Mouse (Mus musculus) CD8-positive naive resting alpha-beta T cell, adult 2 months (primary cell): ENCODE data around the gene Amotl1.
"Not testable (repeated sequence)": the region's sequence is repeated elsewhere in the genome, so short reads cannot be mapped to it uniquely, and the experiment has no call there.

Experiments used
- DNase-seq, 2 experiments: peaks; one replicate each; pipeline ENCODE4 v3.0.0; 2022; ENCODE audit warnings: low read depth in 2 of 2, low spot score in 2 of 2

The Amotl1 gene

DNA sequence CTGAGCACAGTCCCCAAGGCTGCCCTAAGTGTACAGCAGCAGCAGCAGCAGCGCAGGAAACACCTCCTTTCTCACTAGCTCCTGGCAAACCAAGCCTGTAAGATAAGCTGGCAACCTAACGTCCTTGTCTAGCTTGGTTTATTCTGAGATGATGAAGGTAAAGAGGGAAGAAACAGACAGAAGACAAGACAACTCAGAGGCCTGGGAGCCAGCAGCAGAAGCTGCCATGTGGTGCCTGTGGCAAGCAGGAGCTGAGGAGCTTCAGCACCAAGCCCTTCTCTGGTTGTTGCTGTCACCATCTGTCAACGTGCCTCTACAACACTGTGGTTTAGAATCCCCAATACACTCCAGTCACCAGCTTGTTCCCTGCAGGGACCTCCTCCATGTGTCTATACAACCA is 37.4 kb downstream of the Amotl1 start:
- no peak for DNase-seq

DNA sequence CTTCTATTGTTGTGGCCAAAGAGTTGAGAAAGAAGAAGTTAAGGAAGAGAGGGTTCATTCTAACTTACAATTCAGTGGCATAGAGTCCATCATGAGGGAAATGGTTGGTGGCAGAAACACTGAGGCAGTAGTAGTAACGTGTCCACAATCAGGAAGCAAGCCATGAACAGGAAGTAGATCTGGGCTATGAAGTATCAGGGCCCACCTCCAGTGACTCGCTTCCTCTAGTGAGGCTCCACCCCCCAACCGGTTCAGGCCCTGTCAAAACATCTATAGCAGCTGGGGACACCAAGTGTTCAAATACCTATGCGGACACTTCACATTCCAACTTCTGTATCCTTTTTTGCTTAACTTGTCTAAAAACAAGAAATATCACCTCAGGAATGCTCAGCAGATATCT is 38.9 kb downstream of the Amotl1 start:
- DNase-seq, result no peak

DNA sequence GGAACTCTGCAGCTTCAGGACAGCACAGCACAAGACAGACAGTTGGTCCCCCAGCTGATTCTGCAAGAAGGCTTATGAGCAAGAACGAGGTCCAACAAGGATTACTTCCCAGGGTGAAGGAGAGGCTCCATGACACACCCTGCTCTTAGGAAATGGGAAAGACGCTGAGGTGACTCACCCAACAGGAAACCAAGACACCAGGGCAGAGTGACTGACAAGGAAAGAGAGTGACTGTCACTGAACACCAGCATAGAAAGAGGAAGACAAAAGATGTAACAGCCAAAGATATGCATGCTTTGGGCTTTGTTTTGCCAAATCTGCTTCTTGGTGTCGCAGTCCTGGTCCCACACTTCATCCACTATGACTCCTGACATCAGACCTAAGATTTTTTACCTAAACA is 40.5 kb downstream of the Amotl1 start:
- no peak for DNase-seq

DNA sequence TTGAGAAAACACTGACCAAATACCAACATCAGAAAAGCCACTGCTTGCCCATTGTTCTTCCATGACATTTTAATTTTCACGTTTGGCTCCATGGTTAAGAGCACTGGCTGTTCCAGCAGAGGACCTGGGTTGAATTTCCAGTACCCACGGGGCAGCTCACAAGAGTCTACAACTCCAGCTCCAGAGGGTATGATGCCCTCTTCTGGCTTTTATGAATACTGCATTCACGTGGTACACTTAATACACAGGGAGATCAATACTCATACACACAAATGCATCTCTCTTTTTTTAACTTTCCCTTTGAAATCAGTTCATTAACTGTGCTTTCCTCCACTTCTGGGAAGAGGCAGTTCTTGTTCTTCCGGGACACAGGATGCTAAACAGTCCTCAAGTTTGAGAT is 41.4 kb downstream of the Amotl1 start:
- no peak for DNase-seq

DNA sequence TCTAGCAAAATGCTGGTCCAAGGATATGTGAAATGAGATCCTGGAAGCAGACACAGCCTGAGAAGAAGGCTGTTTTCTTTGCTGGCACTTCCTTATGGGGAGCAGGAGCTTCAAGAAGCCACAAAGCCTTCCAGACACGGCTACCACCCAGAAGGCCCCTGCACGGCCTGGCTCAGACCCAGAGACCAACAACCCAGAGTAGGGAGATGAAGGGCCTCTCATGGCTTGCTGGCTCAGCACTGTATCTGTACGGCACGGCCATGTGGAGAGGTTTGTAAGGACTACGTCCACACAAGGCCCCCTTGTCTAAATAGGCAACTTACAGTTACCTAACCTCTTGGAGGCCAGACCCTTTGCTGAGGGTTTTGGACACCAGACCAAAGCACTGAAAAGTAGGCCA is 45.1 kb downstream of the Amotl1 start:
- DNase-seq, result no peak

DNA sequence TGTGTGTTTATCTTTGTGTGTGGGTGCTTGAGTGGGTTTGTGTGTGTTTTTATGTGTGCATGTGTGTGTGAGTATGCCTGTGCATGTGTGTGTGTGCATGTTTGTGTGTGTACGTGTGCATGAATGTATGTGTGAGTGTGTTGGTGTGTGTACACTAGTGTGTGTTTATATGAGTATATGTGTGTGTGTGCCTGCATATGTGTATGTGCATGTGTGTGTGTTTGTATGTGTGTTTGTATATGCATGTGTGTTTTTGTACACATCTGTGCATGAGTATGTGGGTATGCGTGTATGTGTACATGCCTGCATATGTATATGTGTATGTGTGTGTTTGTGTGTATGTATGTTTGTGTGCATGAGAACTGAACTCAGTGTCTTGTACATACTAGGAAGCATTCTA is 46.7 kb downstream of the Amotl1 start:
- no peak for DNase-seq

DNA sequence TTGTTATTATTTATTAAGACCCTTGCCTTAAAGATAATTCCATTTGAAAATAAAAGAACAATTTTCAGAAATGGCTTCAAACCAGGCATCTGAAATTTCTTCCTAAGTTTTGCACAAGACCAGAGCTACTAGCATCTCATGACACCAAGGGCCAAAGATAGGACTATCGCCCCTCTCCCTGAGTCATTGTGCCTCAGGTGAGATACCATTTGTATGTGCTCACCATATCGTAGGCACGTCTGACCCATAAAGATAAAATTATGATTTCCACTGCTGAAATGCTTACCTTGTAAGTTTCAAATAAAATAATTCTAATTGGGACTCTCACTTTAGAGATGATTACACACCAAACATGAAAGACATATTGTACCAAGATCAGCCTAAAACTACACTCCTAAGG is 47.4 kb downstream of the Amotl1 start:
- no peak for DNase-seq

DNA sequence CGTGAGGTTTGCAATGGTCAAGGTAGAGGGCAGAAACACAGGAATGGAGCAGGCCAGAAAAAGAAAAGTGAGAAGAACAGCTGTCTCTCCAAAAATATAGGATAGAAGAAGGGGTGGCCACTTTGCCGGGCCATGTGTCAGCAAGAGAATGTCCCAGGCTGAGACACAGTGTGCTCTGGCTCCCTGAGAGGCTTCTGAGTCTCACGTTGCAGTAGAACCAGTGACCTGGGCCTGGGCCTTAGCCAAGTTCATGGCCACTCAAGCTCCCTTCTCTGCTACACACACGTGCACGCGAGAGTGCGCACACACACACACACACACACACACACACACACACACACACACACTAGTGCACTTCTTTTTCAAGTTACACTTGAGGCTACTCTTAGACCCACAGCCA is 48.0 kb downstream of the Amotl1 start:
- no peak for DNase-seq

DNA sequence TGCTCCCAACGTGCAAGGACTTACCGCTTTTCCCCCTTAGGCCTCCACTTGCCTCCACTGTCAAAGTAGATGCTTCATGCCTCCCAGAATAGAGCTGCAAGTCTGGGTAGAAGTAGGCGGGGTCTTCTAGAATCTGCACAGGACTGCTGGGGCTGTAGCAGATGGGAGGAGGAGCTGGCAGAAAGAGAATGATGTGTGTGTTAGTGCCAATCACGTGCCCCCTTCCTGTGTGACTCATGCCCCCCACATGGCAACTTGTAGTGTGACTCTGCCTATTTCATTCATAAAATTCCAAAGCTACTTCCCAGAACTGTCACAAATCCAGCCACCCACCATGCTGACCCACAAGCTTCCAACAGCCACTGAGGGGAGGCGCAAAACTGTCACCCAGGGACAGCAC is 48.4 kb downstream of the Amotl1 start:
- DNase-seq, result no peak

DNA sequence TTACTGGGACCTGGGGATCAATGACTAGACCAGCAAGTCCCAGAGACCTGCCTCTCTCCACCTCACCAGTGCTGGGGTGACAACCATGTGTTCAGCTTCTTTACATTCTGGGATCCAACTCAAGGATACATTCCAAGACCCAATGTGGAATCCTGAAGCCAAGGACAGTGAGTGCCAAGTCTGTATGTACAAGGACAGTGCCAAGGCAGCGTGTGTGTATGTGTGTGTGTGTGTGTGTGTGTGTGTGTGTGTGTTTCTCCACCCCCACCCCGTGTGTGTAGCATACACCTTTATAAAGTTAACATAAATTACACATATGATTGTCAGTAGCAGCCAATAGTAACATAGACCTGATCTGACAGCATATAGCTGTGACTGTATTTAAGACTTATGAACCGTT is 49.0 kb downstream of the Amotl1 start:
- no peak for DNase-seq

DNA sequence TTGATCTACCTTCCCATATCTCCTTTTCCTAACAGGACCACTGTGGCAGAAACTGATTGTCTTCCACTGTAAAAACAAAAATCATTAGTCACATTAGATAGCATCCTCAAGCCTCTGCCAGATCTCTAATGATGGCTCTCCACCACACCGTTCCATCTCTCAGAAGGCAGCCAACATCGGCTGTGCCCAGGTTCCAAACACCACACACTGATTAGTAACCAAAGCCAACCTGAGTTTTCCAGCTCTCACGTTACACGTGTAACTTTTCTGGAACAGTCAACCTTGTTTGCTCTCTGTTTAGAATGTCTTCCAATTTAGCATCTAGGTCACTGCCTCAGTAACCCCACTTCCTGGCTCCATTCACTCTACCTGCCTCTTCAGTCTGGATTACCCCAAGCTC is 51.0 kb downstream of the Amotl1 start:
- DNase-seq, result no peak

DNA sequence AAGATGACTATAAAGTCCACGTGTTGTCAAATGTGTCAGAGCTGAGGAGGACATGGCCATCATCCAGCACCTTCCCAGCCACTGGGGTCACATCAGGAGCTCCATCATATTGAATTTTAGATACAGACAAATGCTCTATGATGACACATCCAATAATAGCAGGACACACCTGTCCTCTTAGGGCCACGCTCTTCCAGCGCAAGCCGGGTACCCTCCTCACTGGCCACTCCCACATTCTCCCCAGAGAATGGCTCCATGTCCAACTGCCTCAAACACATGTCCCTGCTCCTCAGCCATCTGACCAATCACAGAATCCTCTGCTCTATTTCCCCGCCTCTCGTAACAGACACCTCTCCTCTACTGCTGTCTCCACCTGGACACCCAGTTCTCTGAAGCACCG is 54.2 kb downstream of the Amotl1 start:
- DNase-seq, result no peak

DNA sequence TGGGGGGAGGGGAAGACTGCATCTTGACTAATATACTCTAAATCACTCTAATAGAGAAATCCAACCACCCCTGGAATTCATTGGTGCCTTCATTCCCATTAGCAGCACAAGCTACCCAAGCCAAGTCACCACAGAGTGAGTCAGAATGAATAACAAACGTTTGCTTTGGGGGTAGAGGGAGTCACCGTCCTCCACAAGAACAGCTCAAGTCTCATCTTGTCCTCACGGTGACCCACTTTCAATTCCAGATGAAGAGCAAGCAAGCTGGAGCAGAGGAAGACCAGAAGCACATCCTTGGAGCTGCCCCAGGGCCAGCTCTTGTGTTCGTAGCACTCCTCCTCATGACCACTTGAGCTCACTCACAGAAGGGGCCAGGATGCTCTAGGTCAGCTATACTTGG is 56.2 kb downstream of the Amotl1 start:
- DNase-seq, result no peak

DNA sequence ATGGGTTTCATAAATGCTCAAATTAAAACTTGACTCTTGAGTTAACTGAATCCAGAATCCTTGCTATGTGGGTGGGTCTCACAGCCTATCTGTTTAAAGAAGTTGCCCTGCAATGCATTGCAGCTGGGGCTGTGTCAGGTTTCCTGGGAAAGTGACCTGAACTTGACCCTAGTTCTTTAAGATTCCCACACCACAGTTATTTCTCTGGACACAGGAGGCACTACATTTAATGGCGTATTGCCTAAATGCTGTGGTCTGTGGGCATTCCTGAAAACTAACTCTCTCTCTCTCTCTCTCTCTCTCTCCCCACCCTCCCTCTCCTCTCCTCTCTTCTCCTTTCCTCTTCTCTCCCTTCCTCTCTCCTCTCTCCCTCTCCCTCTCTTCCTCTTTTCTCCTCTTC is 59.2 kb downstream of the Amotl1 start:
- DNase-seq, result no peak

DNA sequence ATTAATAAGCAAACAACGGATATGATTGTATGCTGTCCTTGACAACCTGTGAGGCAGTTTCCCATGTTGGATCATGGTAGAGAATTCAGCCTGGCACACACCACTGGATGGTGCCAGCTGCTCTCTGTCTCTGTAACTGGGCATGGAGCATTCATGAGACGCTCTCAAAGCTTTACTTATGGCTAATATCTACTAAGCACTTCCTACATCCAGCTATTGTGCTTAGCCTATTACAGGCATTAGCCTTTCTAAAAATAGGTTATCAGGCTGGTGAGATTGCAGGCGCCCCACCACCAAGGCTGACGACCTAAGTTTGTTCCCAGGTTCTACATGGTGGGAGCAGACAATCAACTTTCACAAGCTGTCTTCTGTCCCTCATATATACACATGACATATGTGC is 65.9 kb downstream of the Amotl1 start:
- DNase-seq, result no peak

DNA sequence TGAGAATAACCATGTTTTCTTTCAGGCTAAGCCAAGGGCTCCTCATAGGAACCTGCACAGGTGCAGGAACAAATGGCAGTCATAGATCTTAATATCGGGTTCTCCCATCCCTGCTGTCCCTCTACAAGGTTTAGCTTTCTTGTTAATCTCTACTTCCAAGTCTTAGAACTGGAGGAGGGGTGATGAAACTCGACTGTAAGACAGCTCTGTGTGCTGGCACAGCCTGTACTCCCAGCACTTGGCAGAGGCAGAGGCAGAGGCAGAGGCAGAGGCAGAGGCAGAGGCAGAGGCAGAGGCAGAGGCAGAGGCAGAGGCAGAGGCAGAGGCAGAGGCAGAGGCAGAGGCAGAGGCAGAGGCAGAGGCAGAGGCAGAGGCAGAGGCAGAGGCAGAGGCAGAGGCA is 68.5 kb downstream of the Amotl1 start:
- not testable (repeated sequence) for DNase-seq

DNA sequence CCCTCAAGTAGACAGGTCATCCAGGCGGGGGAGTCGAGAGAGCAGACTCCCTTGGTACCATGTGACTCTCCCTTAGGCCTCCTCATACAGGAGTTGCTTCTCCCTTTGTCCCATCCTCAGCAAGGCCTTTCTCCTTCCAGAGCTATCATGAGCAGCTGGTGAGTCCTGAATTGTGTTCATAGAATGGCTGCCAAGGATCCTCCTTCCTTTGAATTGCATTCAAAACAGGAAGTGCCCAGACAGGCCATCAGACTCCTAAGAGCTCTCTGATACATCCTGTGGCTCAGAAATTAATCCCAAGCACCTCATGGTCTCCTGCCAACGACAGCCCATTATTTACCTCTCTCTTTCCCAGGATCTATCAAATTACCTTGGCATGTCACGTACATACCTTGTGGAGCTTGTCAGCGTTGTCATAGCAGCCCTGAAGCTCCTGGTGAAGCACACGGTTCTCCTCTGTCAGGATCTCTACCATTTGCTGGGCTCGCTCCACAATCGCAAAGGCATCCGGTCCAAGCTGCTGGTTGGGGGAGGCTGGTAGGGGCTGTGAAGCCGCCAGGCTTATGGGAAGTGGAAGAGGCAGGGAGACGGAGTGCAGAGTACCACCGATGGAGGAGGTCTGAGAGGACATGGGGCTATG is 70.0 kb downstream of the Amotl1 start:
- no peak for DNase-seq

DNA sequence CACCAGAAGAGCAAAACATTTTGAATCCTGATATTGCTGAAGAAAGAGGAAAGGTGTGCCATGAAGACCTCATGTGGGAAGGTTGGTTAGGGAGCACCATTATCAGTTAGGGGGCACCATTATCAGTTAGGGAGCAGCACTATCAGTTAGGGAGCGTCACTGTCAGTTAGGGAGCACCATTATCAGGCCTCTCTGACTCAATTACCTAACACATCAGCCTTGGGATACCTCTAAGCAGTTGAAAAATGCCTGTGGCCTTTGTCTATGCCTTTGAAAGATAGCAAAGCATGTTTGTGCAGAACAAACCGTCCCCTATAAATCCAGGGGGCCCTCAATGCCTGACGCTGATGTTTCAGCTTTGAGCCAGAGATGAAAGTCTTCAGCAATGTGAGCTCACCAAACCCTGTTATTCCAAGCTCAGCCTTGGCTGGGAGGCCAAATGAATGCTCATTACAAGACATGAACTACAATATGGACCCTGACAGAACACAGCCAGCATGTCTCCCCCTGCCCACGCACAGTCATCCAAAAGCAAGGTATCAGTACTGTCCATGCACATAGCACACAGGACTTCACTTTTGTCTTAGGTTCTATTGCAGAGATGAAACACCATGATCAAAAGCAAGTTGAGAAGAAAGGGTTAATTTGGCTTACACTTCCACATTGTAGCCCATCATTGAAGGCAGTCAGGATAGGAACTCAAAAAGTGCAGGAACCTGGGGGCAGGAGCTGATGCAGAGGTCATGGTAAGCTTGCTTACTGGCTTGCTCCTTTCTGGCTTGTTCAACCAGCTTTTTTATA is 75.5 kb downstream of the Amotl1 start:
- DNase-seq, result no peak

DNA sequence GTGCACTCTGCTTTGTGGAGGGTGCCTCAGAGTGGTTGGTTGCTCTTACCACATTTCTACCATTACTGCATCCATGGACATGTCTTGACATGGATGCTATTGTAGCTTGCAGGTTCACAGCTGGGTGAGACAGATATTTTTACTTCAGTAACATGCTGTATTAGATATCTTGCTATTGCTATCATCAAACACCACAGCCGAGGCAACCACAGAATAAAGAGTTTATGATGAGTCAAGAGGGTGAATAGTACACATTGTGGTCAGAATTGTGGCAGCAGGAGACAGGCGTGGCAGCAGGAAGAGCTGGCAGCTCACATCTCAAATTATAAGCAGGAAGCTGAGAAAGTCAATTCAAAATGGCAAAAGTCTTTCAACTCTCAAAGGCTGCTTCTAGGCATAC is 76.4 kb downstream of the Amotl1 start:
- no peak for DNase-seq

DNA sequence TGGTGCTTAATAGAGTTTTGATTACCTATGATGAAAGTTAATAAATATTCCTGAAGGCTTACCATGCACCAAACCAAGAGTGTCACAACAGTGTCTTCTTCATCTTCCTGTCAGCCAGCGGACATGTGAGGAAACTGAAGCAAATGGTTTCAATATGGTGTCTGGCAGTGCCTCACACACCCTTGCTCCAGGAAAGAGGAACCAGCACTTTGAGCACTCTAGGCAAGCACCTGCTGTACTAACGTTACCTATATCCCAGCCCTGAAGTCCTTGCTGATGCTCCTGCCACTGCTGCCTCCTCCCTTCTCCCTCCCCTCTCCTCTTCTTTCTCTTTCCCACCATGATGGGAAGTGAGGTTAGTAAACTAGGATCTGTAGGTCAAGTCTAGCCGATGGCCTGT is 80.4 kb downstream of the Amotl1 start:
- no peak for DNase-seq

DNA sequence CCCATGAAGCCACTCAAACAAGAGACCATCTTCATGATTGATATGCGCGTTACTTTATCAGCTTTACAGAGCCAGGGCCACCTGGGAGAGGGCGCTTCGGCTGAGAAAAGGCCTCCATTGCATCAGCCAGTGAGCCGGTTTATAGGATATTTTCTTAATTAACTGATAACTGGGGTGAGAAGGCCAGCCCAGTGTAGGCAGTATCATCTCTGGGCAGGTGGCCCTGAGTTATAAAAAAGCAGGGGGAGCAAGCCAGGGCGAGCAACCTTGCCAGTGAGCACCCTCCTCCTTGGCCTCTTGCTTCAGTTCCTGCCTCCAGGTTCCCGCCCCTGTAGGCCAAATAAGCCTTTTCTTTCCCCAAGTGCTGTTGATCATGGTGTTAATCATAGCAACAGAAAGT is 81.5 kb downstream of the Amotl1 start:
- no peak for DNase-seq

DNA sequence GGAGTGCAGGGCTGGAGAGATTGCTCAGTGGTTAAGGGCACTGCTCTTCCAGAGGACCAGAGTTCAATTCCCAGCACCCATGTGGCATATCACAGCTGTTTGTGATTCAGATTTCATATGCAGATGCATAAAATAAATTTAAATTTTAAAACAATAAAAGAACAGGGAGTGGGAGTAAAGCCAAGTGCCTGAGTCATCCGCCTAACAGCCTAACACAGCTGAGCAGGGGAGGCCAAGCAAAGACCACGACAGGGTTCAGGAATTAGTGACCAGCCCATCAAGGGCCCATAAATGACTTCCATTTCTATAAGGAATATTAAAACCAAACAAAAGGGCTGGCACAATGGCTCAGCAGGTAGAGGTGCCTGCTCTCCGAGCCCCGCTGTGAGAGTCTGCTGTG is 84.3 kb downstream of the Amotl1 start:
- DNase-seq, result no peak

DNA sequence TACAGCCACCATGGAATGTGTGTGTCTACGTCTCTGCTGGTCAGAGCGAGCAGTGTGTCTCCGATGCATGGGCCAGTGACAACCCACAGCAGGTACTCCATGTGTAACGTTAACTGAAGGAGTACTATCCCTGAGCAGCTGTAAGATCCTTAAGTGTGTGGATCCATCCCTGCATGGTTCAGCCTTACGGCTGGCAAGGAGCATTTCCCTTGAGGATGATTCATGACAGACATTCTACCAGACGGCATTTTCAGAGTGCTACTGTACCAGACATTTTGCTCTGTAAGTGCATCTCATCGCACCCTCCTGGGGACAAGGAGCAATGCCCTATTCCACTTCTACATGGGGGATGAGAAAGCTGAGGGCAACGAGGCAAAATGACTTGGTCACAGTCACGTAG is 84.9 kb downstream of the Amotl1 start:
- DNase-seq, result no peak
